Mouse (Mus musculus) liver, embryonic 14.5 days (tissue): ENCODE measurements around the gene Pld1. TPM values are rescaled to one million over a fixed set of nuclear protein-coding genes. Genes with fewer than 3 reads are reported as not detected.

Source experiments
- ATAC-seq: fragments of 200-750 bp; cut with Nextera tagmentation; 2 replicates; pipeline ENCODE4 v1.8.0; 2017; ENCODE audit warnings: moderate number of reproducible peaks, mild to moderate bottlenecking, moderate library complexity; ENCODE audit not compliant: insufficient read depth
- DNase-seq, 3 experiments: peaks; one replicate each; pipeline ENCODE4 v3.0.0-alpha.2; 2012 to 2013; ENCODE audit warnings: low read depth in 3 of 3, low spot score in 3 of 3
- H3K27ac ChIP-seq: fragments of 300-500 bp; sonication (generic); 2 replicates; pipeline ENCODE4 v1.5.1; 2014; ENCODE audit warnings: moderate library complexity, mild to moderate bottlenecking, control low read depth, inconsistent platforms
- H3K27me3 ChIP-seq: fragments of 300-500 bp; sonication (generic); 2 replicates; pipeline ENCODE4 v1.6.1; 2014; ENCODE audit warnings: mild to moderate bottlenecking, low read length, moderate library complexity; ENCODE audit not compliant: control insufficient read depth, insufficient read depth
- H3K36me3 ChIP-seq: fragments of 300-500 bp; sonication (generic); replicated peaks from 2 replicates; pipeline ENCODE4 v1.6.1; 2014; ENCODE audit warnings: low read depth; ENCODE audit not compliant: control insufficient read depth, insufficient read depth
- H3K4me1 ChIP-seq, 2 experiments: fragments of 200-500 bp in 1 of 2; fragments of 300-500 bp in 1 of 2; sonication (generic) in 1 of 2; replicated peaks; 2 replicates each; pipeline ENCODE4 v1.6.1; 2012 to 2014; ENCODE audit warnings: antibody characterized with exemption in 1 of 2, inconsistent platforms in 1 of 2, low read length in 1 of 2; ENCODE audit not compliant: control insufficient read depth in 2 of 2, insufficient read depth in 2 of 2
- H3K4me2 ChIP-seq: fragments of 300-500 bp; sonication (generic); 2 replicates; pipeline ENCODE4 v1.6.1; 2014; ENCODE audit warnings: low read depth, mild to moderate bottlenecking, control low read depth, moderate library complexity
- H3K4me3 ChIP-seq, 2 experiments: fragments of 200-500 bp in 1 of 2; fragments of 300-500 bp in 1 of 2; sonication (generic) in 1 of 2; 2 replicates each; pipeline ENCODE4 v1.5.1; 2012 to 2014; ENCODE audit warnings: low read depth in 2 of 2, low read length in 2 of 2, mild to moderate bottlenecking in 2 of 2, control low read depth in 1 of 2, inconsistent platforms in 1 of 2, moderate library complexity in 1 of 2; ENCODE audit not compliant: insufficient read depth in 1 of 2
- H3K9ac ChIP-seq: fragments of 300-500 bp; sonication (generic); replicated peaks from 2 replicates; pipeline ENCODE4 v1.6.1; 2014; ENCODE audit warnings: mild to moderate bottlenecking, control low read depth, moderate library complexity
- H3K9me3 ChIP-seq: fragments of 300-500 bp; sonication (generic); 2 replicates; pipeline ENCODE4 v1.6.1; 2016; ENCODE audit warnings: low read length, mixed read lengths; ENCODE audit not compliant: control insufficient read depth
- CTCF ChIP-seq: IDR thresholded peaks from 2 replicates; pipeline ENCODE4 v1.5.1; 2016; ENCODE audit warnings: antibody characterized with exemption, low read depth, control low read depth
- EP300 ChIP-seq: IDR thresholded peaks from 2 replicates; pipeline ENCODE4 v1.6.1; 2016; ENCODE audit warnings: antibody characterized with exemption, low read depth
- WGBS: fragments of 180-500 bp; shearing (Covaris S2); extraction: QIAGEN DNeasy Blood & Tissue Kit; methylation state at CpG from one replicate; pipeline ENCODE4 v1.1.7; 2014; ENCODE audit not compliant: insufficient replicate concordance; 5-methylcytosine and 5-hydroxymethylcytosine counted together
- polyA plus RNA-seq, 2 experiments: library from polyadenylated mRNA; depleted of rRNA in 1 of 2; stranded (reverse) in 1 of 2; unstranded in 1 of 2; fragments of >200 nt; fragmentation: Nextera tagmentation in 1 of 2; extraction: Ambion mirVana in 1 of 2; gene quantifications; 2 replicates each; pipeline versions ENCODE4 v1.2.1 to v1.2.3; 2012 to 2014

Pld1 gene
- polyA plus RNA-seq, 2 experiments: 2.9 to 4.4 TPM

- no peak for DNase-seq
- no peak overlapping the region for H3K27ac ChIP-seq
- no peaks in the 10 kb centered on the region for H3K9me3 ChIP-seq
- TF ChIP-seq CTCF (no peak), EP300 (no peak)
- H3K4me2 ChIP-seq: no peak overlapping the region
- no peak for ATAC-seq
- no peak overlapping the region for H3K4me3 ChIP-seq
- H3K27me3 ChIP-seq: no peaks in the 10 kb centered on the region
- H3K4me1 ChIP-seq: no peaks in the 10 kb centered on the region
- 73% methylated on average over 9 of the region's 9 CpGs for WGBS
- H3K36me3 ChIP-seq: no peaks in the 10 kb centered on the region
- no peak overlapping the region for H3K9ac ChIP-seq
Measured at GRCm38 (mm10) chr3:28093684-28094302, 155.3 kb downstream of the Pld1 start.

GRCm38 (mm10) chr3:28095451-28095850, 157.0 kb downstream of the Pld1 start:
- ATAC-seq: no peak
- no peaks in the 10 kb centered on the region for H3K9me3 ChIP-seq
- no peak overlapping the region for H3K9ac ChIP-seq
- H3K27ac ChIP-seq: no peak overlapping the region
- no peaks in the 10 kb centered on the region for H3K27me3 ChIP-seq
- DNase-seq: no peak
- no peaks in the 10 kb centered on the region for H3K36me3 ChIP-seq
- H3K4me1 ChIP-seq: no peaks in the 10 kb centered on the region
- 80% methylated on average over 9 of the region's 9 CpGs for WGBS
- H3K4me3 ChIP-seq: no peak overlapping the region
- H3K4me2 ChIP-seq: no peak overlapping the region
- TF ChIP-seq EP300 (no peak), CTCF (no peak)

DNA sequence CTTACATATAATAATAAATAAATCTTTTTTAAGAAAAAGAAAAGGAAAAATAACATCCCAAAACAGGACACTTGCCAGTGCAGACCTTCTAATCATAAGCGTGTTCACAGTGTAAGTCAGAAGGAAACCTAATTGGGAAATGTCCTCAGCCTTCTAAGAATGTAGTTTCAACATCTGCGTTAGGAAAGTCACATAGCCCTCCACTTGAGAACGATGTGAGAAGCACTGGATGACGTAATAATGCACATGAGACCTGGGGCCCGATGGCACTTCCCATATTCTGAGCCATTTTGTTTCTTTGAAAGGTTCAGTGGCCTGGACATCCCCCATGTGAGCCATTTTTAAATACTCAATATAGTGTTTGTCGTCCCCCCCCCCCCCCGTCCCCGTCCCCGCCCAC, 160.7 kb downstream of the Pld1 start:
- Histone ChIP-seq H3K9me3 (no peaks in the 10 kb centered on the region), H3K9ac (no peak overlapping the region), H3K36me3 (no peaks in the 10 kb centered on the region), H3K4me3 (no peak overlapping the region), H3K27me3 (no peaks in the 10 kb centered on the region), H3K4me2 (no peak overlapping the region), H3K4me1 (no peaks in the 10 kb centered on the region), H3K27ac (no peak overlapping the region)
- TF ChIP-seq CTCF (no peak), EP300 (no peak)
- WGBS: 55% methylated on average over 6 of the region's 9 CpGs
- DNase-seq (peak; percentile 2 to 14 (median 6)), ATAC-seq (no peak)

DNA sequence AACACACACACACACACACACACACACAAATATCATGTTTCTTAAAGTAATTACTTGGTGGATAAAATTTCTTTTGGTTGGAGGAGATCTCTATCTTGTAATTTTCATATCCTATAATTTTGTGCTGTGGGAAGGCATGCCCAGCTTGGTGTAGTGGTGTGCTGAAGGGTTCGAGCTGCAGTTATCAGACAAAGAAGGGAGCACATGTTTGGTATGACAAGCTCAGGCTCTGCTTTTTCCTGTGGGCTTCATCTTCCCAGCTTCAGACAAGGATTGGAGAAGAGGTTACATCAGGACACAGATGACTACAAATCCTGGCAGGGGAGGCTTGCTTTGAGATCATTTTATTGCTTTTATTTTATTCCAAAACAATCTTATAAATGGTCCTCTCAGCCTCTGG, 166.5 kb downstream of the Pld1 start:
- Histone ChIP-seq H3K36me3 (no peaks in the 10 kb centered on the region), H3K4me1 (no peaks in the 10 kb centered on the region), H3K4me2 (no peak overlapping the region), H3K9me3 (no peaks in the 10 kb centered on the region), H3K9ac (no peak overlapping the region), H3K27me3 (no peaks in the 10 kb centered on the region), H3K4me3 (no peak overlapping the region), H3K27ac (no peak overlapping the region)
- no peak for ATAC-seq
- DNase-seq: no peak
- 30% methylated on average over 1 of the region's 1 CpGs for WGBS
- TF ChIP-seq CTCF: no peak
- TF ChIP-seq EP300: no peak

DNA sequence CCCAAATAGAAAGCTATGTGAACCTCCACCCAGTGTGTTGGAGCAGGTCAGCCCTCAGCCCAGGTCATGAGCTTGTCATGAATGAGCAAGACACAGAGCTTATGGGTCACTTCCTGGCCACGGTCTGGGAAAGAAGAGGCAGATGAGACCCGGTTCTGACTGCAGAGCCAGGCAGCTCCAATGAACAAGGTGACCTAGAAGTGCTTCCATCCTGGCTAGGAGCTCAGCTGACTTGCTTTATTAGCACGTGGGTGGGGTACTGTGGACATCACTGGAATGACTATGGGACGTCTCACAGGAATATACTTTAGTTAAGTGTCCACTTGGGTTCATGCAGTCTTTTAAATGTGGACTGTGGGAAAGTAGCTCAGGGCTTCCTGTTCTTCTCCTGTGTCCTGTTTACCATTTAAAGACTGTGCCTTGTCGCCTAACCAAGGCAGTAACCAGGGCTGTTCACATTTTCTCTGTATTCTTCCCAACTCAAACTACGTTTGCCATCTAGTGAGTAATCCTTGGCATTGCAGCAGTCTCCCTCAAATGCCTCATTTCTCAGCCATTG, 169.0 kb downstream of the Pld1 start:
- Histone ChIP-seq H3K4me3 (no peak overlapping the region), H3K27me3 (no peaks in the 10 kb centered on the region), H3K27ac (no peak overlapping the region), H3K9ac (no peak overlapping the region), H3K9me3 (no peaks in the 10 kb centered on the region), H3K4me1 (no peaks in the 10 kb centered on the region), H3K36me3 (no peaks in the 10 kb centered on the region), H3K4me2 (no peak overlapping the region)
- no peak for ATAC-seq
- 31% methylated on average over 6 of the region's 6 CpGs for WGBS
- no peak for DNase-seq
- TF ChIP-seq EP300 (no peak), CTCF (peak; percentile 51)
